Mouse (Mus musculus) ES-Bruce4 (cell line): ENCODE measurements around the gene Rnasel.

Experiments
- CTCF ChIP-seq: IDR thresholded peaks from one replicate; pipeline ENCODE4 v1.8.1; 2011; ENCODE audit warnings: low read depth, low read length
- POLR2A ChIP-seq: IDR thresholded peaks from one replicate; pipeline ENCODE4 v1.8.1; 2011; ENCODE audit warnings: low read length; ENCODE audit not compliant: insufficient read depth

- TF ChIP-seq CTCF (no peak), POLR2A (no peak)
These were observed 29.0 kb downstream of the Rnasel start for GRCm38 (mm10) chr1:153778205-153778604.
